Mouse (Mus musculus) bone marrow, adult 2 months (tissue): ENCODE measurements around the gene Uvrag. TPM values are rescaled to one million over a fixed set of nuclear protein-coding genes. Genes with fewer than 3 reads are reported as not detected.

Source experiments
- H3K27ac ChIP-seq: fragments of 200-500 bp; 2 replicates; pipeline ENCODE4 v1.5.1; 2012; ENCODE audit warnings: low read depth, mild to moderate bottlenecking, control low read depth, inconsistent platforms, low read length; ENCODE audit not compliant: control insufficient read depth, poor library complexity, insufficient read depth
- H3K4me1 ChIP-seq: fragments of 200-500 bp; 2 replicates; pipeline ENCODE4 v1.6.1; 2011; ENCODE audit warnings: low read length; ENCODE audit not compliant: control insufficient read depth, insufficient read depth
- H3K4me3 ChIP-seq: fragments of 200-500 bp; replicated peaks from 2 replicates; pipeline ENCODE3; 2011; ENCODE audit warnings: mild to moderate bottlenecking, low read depth, low read length, control low read depth; ENCODE audit not compliant: control insufficient read depth
- CTCF ChIP-seq: fragments of 200-500 bp; IDR thresholded peaks from 2 replicates; pipeline ENCODE4 v1.5.1; 2011; ENCODE audit warnings: low read length, control low read depth; ENCODE audit not compliant: control insufficient read depth, insufficient read depth
- POLR2A ChIP-seq: fragments of 200-500 bp; IDR thresholded peaks from 2 replicates; pipeline ENCODE4 v1.6.1; 2011; ENCODE audit warnings: low read depth, mild to moderate bottlenecking, control low read depth, low read length, borderline replicate concordance; ENCODE audit not compliant: control insufficient read depth
- whole genome bisulfite sequencing: fragments of 180-500 bp; shearing (Covaris S2); methylation state at CpG from one replicate; pipeline ENCODE4 v1.1.7; 2018; 5-methylcytosine and 5-hydroxymethylcytosine counted together
- polyA plus RNA-seq: library from polyadenylated mRNA; stranded (reverse); fragments of >200 nt; gene quantifications from 2 replicates; pipeline ENCODE4 v1.2.4, GENCODE M21; 2011; ENCODE audit warnings: low replicate concordance; ENCODE audit not compliant: missing spikeins, insufficient read depth, insufficient read length

Uvrag gene
- polyA plus RNA-seq, 1 experiment: 38.2 TPM

DNA sequence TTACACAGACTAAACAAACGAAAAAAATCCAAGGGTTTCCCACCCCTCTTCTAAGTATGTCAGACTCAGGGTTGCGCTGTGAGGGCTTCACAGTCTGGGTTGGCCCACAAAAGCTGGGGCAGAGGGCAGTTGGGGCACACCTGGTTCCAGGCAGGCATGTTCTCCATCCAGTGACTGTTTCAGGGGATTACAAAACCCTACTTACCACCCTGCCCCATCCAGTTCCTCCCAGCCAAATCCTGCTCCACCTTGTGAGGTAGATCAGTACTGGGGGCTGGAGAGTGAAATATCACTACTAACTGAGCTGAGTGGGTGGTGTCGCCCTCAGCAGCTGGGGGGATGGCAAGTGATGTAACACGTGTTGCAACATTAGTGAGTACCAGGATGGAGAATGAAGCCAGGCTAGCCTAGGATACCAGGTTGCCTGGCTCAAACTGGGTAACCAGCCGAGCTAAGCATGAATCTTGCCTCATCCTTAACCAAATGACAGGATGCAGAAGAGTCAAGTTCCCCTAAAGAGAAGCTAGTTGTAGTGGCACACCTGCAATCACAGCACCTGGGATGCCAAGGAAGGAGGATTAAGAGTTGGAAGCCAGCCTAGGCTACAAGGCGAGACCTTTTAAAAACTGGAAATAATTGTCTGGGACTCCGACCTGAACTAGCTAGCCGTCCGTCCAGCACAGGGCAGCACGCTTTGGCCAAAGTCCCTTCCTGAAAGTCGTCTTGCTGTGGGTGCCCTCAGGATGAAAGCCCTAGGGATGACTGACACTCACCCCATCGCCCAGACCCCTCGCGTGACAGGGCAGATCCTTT is 40.9 kb upstream of the Uvrag start:
- Histone ChIP-seq H3K27ac (peak overlapping the region; percentile 81), H3K4me1 (peaks cover 2% of the 10 kb centered on the region; the same call in 1 of the 2 replicates)

DNA sequence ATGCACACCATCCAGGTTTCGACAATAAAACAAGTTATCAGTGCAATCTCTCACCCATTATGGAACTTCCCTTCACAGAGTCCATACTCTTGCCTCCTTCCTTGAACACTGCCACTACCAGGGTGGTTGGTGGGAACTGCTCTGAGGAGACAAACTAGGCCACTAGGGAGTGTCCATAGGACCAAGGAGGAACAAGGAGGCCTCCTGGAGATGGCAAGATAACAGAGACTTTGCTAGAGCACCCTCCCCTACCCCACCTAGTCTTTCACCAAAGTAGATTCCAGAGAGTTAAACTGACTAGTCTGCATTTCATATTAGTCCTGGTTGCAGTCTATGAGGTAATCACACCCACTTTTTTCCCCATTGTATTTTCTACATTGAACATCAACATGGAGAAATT is 39.2 kb upstream of the Uvrag start:
- H3K4me3 ChIP-seq: no peak overlapping the region
- peaks cover 2% of the 10 kb centered on the region; the same call in 1 of the 2 replicates for H3K4me1 ChIP-seq
- TF ChIP-seq POLR2A (no peak), CTCF (no peak)
- no peak overlapping the region for H3K27ac ChIP-seq
- WGBS: 52% methylated on average over 1 of the region's 1 CpGs

More for the DNA sequence above, 40.9 kb upstream of the Uvrag start:
- peak overlapping the region; percentile 68 for H3K4me3 ChIP-seq
- 20% methylated on average over 14 of the region's 14 CpGs for WGBS
- TF ChIP-seq POLR2A (no peak), CTCF (no peak)

DNA sequence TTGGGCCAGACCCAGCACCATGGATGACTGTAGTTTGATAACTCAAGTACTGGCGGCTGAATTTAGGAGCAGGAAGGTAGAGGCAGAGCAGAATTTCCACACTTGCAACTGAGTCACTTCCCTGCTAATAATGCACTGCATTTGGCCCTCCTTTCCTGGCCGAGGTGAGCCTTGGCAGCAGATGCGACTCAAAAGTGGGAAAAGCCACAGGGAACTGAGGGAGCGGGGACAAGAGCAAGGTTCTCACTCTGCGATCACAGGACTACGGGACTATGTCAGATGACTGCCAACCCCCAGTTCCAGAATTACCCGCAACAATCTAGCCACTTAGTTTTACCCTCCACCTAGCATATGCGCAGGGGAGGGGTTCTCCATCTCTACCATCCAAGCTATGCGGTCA is 38.3 kb upstream of the Uvrag start:
- Histone ChIP-seq H3K4me3 (no peak overlapping the region), H3K27ac (no peak overlapping the region), H3K4me1 (peaks cover 2% of the 10 kb centered on the region; the same call in 1 of the 2 replicates)
- 82% methylated on average over 9 of the region's 9 CpGs for WGBS
- TF ChIP-seq POLR2A (no peak), CTCF (no peak)

DNA sequence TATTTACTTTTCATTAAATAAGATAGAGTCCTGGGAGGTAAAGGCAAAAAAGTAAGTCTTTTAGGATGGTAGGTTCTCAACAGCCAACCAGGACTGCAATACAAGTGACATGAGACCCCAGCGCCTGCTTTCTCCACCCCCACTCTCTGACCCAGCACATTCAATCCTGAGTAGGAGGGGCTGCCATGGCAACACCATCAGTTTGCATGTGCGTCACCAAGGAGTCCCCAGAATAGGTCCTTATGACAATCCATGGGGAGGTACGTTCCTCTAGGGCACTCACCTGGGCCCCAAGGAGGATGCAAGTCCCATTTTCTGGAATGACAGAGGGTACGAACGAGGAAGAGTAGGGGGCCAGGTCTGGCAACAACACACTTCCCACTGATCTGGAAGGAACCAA is 36.4 kb upstream of the Uvrag start:
- Histone ChIP-seq H3K4me3 (no peak overlapping the region), H3K4me1 (no peaks in the 10 kb centered on the region; the same call in none of the 2 replicates), H3K27ac (no peak overlapping the region)
- 85% methylated on average over 5 of the region's 5 CpGs for WGBS
- TF ChIP-seq POLR2A (no peak), CTCF (no peak)

DNA sequence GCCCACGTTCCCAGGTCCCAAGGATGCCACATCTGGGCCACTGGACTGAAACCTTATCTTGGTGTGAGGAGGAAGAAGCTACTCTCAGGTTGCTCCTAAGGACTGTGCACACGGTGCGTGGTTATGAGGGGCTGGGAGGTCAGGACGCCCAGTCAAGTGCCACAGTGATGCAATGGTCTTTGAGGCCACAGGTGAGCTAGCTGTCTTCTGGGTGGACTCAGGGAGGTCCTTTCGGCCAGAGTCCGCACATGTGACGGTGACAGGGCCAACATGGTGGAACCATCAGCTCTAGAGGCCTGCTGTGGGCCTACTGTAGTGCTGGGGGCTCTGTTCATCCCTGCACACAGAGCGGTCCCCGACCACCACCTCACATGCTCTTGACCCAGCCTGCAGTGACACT is 34.7 kb upstream of the Uvrag start:
- no peak overlapping the region for H3K4me3 ChIP-seq
- 78% methylated on average over 9 of the region's 9 CpGs for WGBS
- no peaks in the 10 kb centered on the region; the same call in none of the 2 replicates for H3K4me1 ChIP-seq
- H3K27ac ChIP-seq: no peak overlapping the region
- TF ChIP-seq CTCF (no peak), POLR2A (no peak)

DNA sequence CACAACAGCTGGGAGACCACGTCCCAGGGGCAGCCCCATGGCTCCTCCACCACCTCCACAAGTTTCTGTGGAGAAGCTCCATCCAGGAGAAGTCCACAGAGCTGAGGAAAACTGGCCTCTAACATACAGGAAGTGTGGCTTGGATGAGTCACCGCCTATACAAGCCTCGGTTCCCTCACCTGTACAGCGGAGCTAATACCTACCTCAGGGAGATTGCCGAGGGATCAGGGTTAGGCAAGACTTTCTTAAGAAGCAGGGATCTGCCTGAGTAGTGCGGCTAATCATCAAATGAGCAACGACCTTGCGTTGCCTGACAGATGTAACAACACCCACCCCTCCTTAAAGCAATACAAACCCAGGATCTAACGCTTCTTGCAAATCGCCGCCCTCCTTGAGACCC is 34.2 kb upstream of the Uvrag start:
- no peaks in the 10 kb centered on the region; the same call in none of the 2 replicates for H3K4me1 ChIP-seq
- no peak overlapping the region for H3K4me3 ChIP-seq
- no peak for TF ChIP-seq POLR2A
- TF ChIP-seq CTCF: no peak
- WGBS: 62% methylated on average over 11 of the region's 11 CpGs
- no peak overlapping the region for H3K27ac ChIP-seq

DNA sequence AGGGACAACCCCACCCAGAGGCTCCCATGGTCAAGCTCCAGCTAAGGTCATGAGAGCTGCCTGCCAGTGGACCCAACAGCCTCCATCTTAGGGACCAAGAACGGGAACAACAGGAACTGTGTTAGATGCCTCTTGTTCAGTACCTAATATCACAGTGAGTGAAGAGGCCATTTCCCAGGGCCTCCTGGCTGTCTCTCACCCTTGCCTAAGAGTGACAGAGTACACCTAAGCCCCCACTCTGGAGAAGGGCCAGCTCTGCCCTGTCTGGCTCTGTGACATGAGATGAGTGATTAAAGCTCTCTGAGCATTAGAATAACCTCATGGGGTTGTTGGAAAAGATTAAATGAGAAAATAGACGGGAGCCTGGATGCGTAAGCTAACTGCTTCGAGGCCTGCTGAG is 33.1 kb upstream of the Uvrag start:
- Histone ChIP-seq H3K4me3 (no peak overlapping the region), H3K27ac (0 out of 2 replicates have a peak overlapping the region, but pooled peaks have one; percentile 29), H3K4me1 (no peaks in the 10 kb centered on the region; the same call in none of the 2 replicates)
- TF ChIP-seq CTCF (no peak), POLR2A (no peak)
- 88% methylated on average over 4 of the region's 4 CpGs for WGBS

DNA sequence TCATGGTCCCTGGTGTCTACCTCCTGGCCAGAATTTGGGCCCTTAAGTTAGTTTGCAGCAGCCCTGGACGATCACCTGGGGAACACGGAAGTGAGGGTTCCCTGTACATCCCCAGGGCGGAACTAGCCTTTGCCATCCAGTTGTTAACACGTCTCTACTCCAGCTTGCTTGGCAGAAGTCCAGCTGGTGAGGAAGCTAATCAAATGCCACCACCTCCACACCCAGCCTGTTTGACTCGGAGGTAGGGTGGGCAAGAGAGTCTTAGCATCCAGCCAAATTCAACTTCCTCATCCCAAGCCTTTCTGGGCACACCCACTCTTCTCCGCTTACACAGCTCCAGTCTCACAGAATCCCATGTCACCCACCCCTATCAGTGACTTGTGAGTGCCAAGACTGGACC is 32.0 kb upstream of the Uvrag start:
- WGBS: 23% methylated on average over 6 of the region's 6 CpGs
- Histone ChIP-seq H3K27ac (no peak overlapping the region), H3K4me1 (peaks cover 2% of the 10 kb centered on the region), H3K4me3 (no peak overlapping the region)
- TF ChIP-seq CTCF (no peak), POLR2A (no peak)

DNA sequence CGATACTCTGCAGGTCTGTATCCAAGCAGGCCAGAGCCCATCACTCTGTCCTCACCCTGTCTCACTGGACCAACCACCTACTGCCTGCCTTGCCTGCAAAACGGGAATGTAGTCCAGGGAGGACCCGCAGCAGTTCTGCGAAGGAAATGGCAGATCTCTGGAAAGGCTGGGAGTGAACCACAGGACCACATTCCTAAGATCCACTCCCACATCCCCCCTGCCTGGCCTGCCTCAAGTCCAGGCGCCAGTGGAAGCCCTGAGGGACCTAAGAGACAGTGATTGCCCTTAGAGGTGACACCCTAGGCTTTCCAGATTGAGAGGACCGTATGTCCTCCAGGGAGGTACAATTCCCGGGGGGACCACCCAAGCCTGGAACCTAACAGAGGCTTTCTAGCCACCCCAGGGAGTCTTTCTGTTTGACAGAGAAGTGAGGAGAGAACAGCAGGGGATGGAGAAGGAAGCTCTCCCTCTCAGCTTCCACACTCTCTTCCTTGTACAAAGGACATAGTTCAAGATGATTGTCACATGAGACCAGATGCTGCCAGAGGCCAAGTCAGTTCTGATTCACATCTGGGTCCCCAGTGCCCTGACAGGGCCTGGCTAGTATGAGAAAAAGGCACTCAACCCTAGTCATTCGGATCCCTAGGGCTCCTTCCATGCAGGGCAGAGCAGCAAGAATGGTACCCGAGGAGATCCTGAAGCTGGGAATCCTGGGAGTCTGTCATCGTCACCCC is 31.0 kb upstream of the Uvrag start:
- WGBS: 76% methylated on average over 10 of the region's 10 CpGs
- no peak overlapping the region for H3K4me3 ChIP-seq

More for the DNA sequence above, 31.0 kb upstream of the Uvrag start:
- Histone ChIP-seq H3K4me1 (peaks cover 2% of the 10 kb centered on the region), H3K27ac (no peak overlapping the region)
- TF ChIP-seq POLR2A (no peak), CTCF (no peak)
